Mouse (Mus musculus): ENCODE results near the gene Selenoo. TPM values are rescaled to one million over a fixed set of nuclear protein-coding genes. Genes with fewer than 3 reads are reported as not detected.

The Selenoo gene
- polyA plus RNA-seq, 1 experiment from 2014 or later = 21.4 TPM

- H3K27me3 ChIP-seq (ENCODE audit: control insufficient read depth, insufficient read depth, low read length) = 0 out of 2 replicates have a peak, but pooled peaks cover 3% of the 10 kb centered on the region
- H3K9me3 ChIP-seq (ENCODE audit: control insufficient read depth, low read length) = no peaks in the 10 kb centered on the region
- 85% methylated on average over 10 of the region's 10 CpGs for WGBS
- H3K4me2 ChIP-seq (replicated peaks; ENCODE audit: low read depth, low read length) = no peak overlapping the region
- no peak overlapping the region for H3K27ac ChIP-seq (ENCODE audit: low read depth, low read length)
- H3K4me1 ChIP-seq (ENCODE audit: control insufficient read depth, insufficient read depth, low read length) = peaks cover 20% of the 10 kb centered on the region
- no peak overlapping the region for H3K9ac ChIP-seq (ENCODE audit: low read depth, low read length)
- H3K36me3 ChIP-seq (ENCODE audit: control insufficient read depth, insufficient read depth, low read length) = no peaks in the 10 kb centered on the region
- ATAC-seq (ENCODE audit: low FRiP score, low TSS enrichment) = no peak
- no peak overlapping the region for H3K4me3 ChIP-seq (ENCODE audit: low read length)
These were observed 14.8 kb upstream of the Selenoo start for GRCm38 (mm10) chr15:89073993-89074603.

- Histone ChIP-seq H3K9me3 (ENCODE audit: control insufficient read depth, low read length) (no peaks in the 10 kb centered on the region), H3K36me3 (ENCODE audit: control insufficient read depth, insufficient read depth, low read length) (peaks cover 2% of the 10 kb centered on the region; the same call in 1 of the 2 replicates), H3K9ac (ENCODE audit: low read depth, low read length) (peak within 1 kb of the TSS; percentile 86), H3K27ac (ENCODE audit: low read depth, low read length) (peak within 1 kb of the TSS; percentile 80), H3K27me3 (ENCODE audit: control insufficient read depth, insufficient read depth, low read length) (0 out of 2 replicates have a peak, but pooled peaks cover 3% of the 10 kb centered on the region), H3K4me2 (replicated peaks; ENCODE audit: low read depth, low read length) (peak within 1 kb of the TSS; percentile 89), H3K4me3 (ENCODE audit: low read length) (peak within 1 kb of the TSS; percentile 67), H3K4me1 (ENCODE audit: control insufficient read depth, insufficient read depth, low read length) (peaks cover 20% of the 10 kb centered on the region)
- ATAC-seq (ENCODE audit: low FRiP score, low TSS enrichment) = no peak
- WGBS = 25% methylated on average over 11 of the region's 11 CpGs
These were observed 14.0 kb upstream of the Selenoo start, which contains the start of gene Trabd for GRCm38 (mm10) chr15:89074613-89075477. Gene Trabd (plus strand): TSS chr15:89075124.

GRCm38 (mm10) chr15:89075478-89076147, 13.3 kb upstream of the Selenoo start:
- H3K4me1 ChIP-seq (ENCODE audit: control insufficient read depth, insufficient read depth, low read length) = peaks cover 20% of the 10 kb centered on the region
- no peaks in the 10 kb centered on the region for H3K9me3 ChIP-seq (ENCODE audit: control insufficient read depth, low read length)
- under 1% methylated on average over 26 of the region's 59 CpGs for whole genome bisulfite sequencing
- peak overlapping the region; percentile 89 for H3K4me2 ChIP-seq (replicated peaks; ENCODE audit: low read depth, low read length)
- peak overlapping the region; percentile 80 for H3K27ac ChIP-seq (ENCODE audit: low read depth, low read length)
- H3K27me3 ChIP-seq (ENCODE audit: control insufficient read depth, insufficient read depth, low read length) = 0 out of 2 replicates have a peak, but pooled peaks cover 3% of the 10 kb centered on the region
- peak; percentile 94 for ATAC-seq (ENCODE audit: low FRiP score, low TSS enrichment)
- peak overlapping the region; percentile 86 for H3K9ac ChIP-seq (ENCODE audit: low read depth, low read length)
- H3K4me3 ChIP-seq (ENCODE audit: low read length) = peak overlapping the region; percentile 67
- H3K36me3 ChIP-seq (ENCODE audit: control insufficient read depth, insufficient read depth, low read length) = peaks cover 4% of the 10 kb centered on the region; the same call in 1 of the 2 replicates

GRCm38 (mm10) chr15:89076156-89076731, 12.6 kb upstream of the Selenoo start:
- peaks cover 4% of the 10 kb centered on the region; the same call in 1 of the 2 replicates for H3K36me3 ChIP-seq (ENCODE audit: control insufficient read depth, insufficient read depth, low read length)
- H3K27me3 ChIP-seq (ENCODE audit: control insufficient read depth, insufficient read depth, low read length) = 0 out of 2 replicates have a peak, but pooled peaks cover 3% of the 10 kb centered on the region
- peak overlapping the region; percentile 67 for H3K4me3 ChIP-seq (ENCODE audit: low read length)
- H3K9ac ChIP-seq (ENCODE audit: low read depth, low read length) = peak overlapping the region; percentile 86
- H3K9me3 ChIP-seq (ENCODE audit: control insufficient read depth, low read length) = no peaks in the 10 kb centered on the region
- H3K4me2 ChIP-seq (replicated peaks; ENCODE audit: low read depth, low read length) = peak overlapping the region; percentile 89
- peaks cover 20% of the 10 kb centered on the region for H3K4me1 ChIP-seq (ENCODE audit: control insufficient read depth, insufficient read depth, low read length)
- H3K27ac ChIP-seq (ENCODE audit: low read depth, low read length) = peak overlapping the region; percentile 80
- ATAC-seq (ENCODE audit: low FRiP score, low TSS enrichment) = peak; percentile 67
- 2% methylated on average over 15 of the region's 39 CpGs for WGBS

- Histone ChIP-seq H3K4me2 (replicated peaks; ENCODE audit: low read depth, low read length) (peak overlapping the region; percentile 0; the same call in 1 of the 2 replicates), H3K4me1 (ENCODE audit: control insufficient read depth, insufficient read depth, low read length) (peaks cover 20% of the 10 kb centered on the region), H3K9me3 (ENCODE audit: control insufficient read depth, low read length) (no peaks in the 10 kb centered on the region), H3K27me3 (ENCODE audit: control insufficient read depth, insufficient read depth, low read length) (no peaks in the 10 kb centered on the region), H3K4me3 (ENCODE audit: low read length) (no peak overlapping the region), H3K36me3 (ENCODE audit: control insufficient read depth, insufficient read depth, low read length) (peaks cover 18% of the 10 kb centered on the region; the same call in 1 of the 2 replicates), H3K9ac (ENCODE audit: low read depth, low read length) (no peak overlapping the region), H3K27ac (ENCODE audit: low read depth, low read length) (no peak overlapping the region)
- 52% methylated on average over 9 of the region's 9 CpGs for WGBS
- no peak for ATAC-seq (ENCODE audit: low FRiP score, low TSS enrichment)
These were observed 10.6 kb upstream of the Selenoo start for GRCm38 (mm10) chr15:89078208-89078836.

- Histone ChIP-seq H3K4me2 (replicated peaks; ENCODE audit: low read depth, low read length) (no peak overlapping the region), H3K4me1 (ENCODE audit: control insufficient read depth, insufficient read depth, low read length) (no peaks in the 10 kb centered on the region), H3K9me3 (ENCODE audit: control insufficient read depth, low read length) (no peaks in the 10 kb centered on the region), H3K9ac (ENCODE audit: low read depth, low read length) (no peak overlapping the region), H3K36me3 (ENCODE audit: control insufficient read depth, insufficient read depth, low read length) (peaks cover 50% of the 10 kb centered on the region), H3K27me3 (ENCODE audit: control insufficient read depth, insufficient read depth, low read length) (no peaks in the 10 kb centered on the region), H3K27ac (ENCODE audit: low read depth, low read length) (no peak overlapping the region), H3K4me3 (ENCODE audit: low read length) (no peak overlapping the region)
- 83% methylated on average over 1 of the region's 1 CpGs for WGBS
- no peak for ATAC-seq (ENCODE audit: low FRiP score, low TSS enrichment)
These were observed 5.0 kb upstream of the Selenoo start for GRCm38 (mm10) chr15:89083906-89084305.

- Histone ChIP-seq H3K9me3 (ENCODE audit: control insufficient read depth, low read length) (no peaks in the 10 kb centered on the region), H3K4me1 (ENCODE audit: control insufficient read depth, insufficient read depth, low read length) (peaks cover under 1% of the 10 kb centered on the region; the same call in 1 of the 2 replicates), H3K27ac (ENCODE audit: low read depth, low read length) (no peak overlapping the region), H3K36me3 (ENCODE audit: control insufficient read depth, insufficient read depth, low read length) (peaks cover 48% of the 10 kb centered on the region), H3K4me3 (ENCODE audit: low read length) (no peak overlapping the region), H3K9ac (ENCODE audit: low read depth, low read length) (no peak overlapping the region), H3K4me2 (replicated peaks; ENCODE audit: low read depth, low read length) (no peak overlapping the region), H3K27me3 (ENCODE audit: control insufficient read depth, insufficient read depth, low read length) (no peaks in the 10 kb centered on the region)
- no peak for ATAC-seq (ENCODE audit: low FRiP score, low TSS enrichment)
- 94% methylated on average over 2 of the region's 2 CpGs for WGBS
These were observed 4.1 kb upstream of the Selenoo start for GRCm38 (mm10) chr15:89084826-89085225.
